Mouse (Mus musculus): ENCODE data around the gene Gm49383.
"Not testable (repeated sequence)": the region's sequence is repeated elsewhere in the genome, so short reads cannot be mapped to it uniquely, and the experiment has no call there.

Gene Gm49383

GRCm38 (mm10) chr12:69175975-69176374 is 20.9 kb downstream of the Gm49383 start:
- in situ Hi-C loops (cut with MboI; ENCODE audit: low pct_unique_long_range_greater_than_20kb in 1 of 2, low sequenced_read_pairs in 2 of 2, unreplicated experiment in 1 of 2) = no loop called here

- in situ Hi-C loops (cut with MboI; ENCODE audit: low pct_unique_long_range_greater_than_20kb in 1 of 2, low sequenced_read_pairs in 2 of 2, unreplicated experiment in 1 of 2) = no loop called here
Measured at GRCm38 (mm10) chr12:69171307-69171706, 25.6 kb downstream of the Gm49383 start.

- in situ Hi-C loops (cut with MboI; ENCODE audit: low pct_unique_long_range_greater_than_20kb in 1 of 2, low sequenced_read_pairs in 2 of 2, unreplicated experiment in 1 of 2) = no loop called here
Measured at GRCm38 (mm10) chr12:69168461-69169106, 28.3 kb downstream of the Gm49383 start, which contains the start of gene Lrr1. Gene Lrr1 (plus strand): TSS chr12:69168814.

- in situ Hi-C loops (cut with MboI; ENCODE audit: low pct_unique_long_range_greater_than_20kb in 1 of 2, low sequenced_read_pairs in 2 of 2, unreplicated experiment in 1 of 2) = no loop called here
Measured at GRCm38 (mm10) chr12:69167656-69168460, 29.0 kb downstream of the Gm49383 start.

- in situ Hi-C loops (cut with MboI; ENCODE audit: low pct_unique_long_range_greater_than_20kb in 1 of 2, low sequenced_read_pairs in 2 of 2, unreplicated experiment in 1 of 2) = not testable (repeated sequence)
Measured at GRCm38 (mm10) chr12:69166861-69167581, 29.9 kb downstream of the Gm49383 start.

- in situ Hi-C loops (cut with MboI; ENCODE audit: low pct_unique_long_range_greater_than_20kb in 1 of 2, low sequenced_read_pairs in 2 of 2, unreplicated experiment in 1 of 2) = no loop called here
Measured at GRCm38 (mm10) chr12:69164904-69165303, 32.0 kb downstream of the Gm49383 start.

GRCm38 (mm10) chr12:69163586-69163985 is 33.3 kb downstream of the Gm49383 start:
- in situ Hi-C loops (cut with MboI; ENCODE audit: low pct_unique_long_range_greater_than_20kb in 1 of 2, low sequenced_read_pairs in 2 of 2, unreplicated experiment in 1 of 2) = not testable (repeated sequence)

- in situ Hi-C loops (cut with MboI; ENCODE audit: low pct_unique_long_range_greater_than_20kb in 1 of 2, low sequenced_read_pairs in 2 of 2, unreplicated experiment in 1 of 2) = not testable (repeated sequence)
Measured at GRCm38 (mm10) chr12:69160677-69161076, 36.2 kb downstream of the Gm49383 start.

GRCm38 (mm10) chr12:69159578-69159940 is 37.3 kb downstream of the Gm49383 start:
- in situ Hi-C loops (cut with MboI; ENCODE audit: low pct_unique_long_range_greater_than_20kb in 1 of 2, low sequenced_read_pairs in 2 of 2, unreplicated experiment in 1 of 2) = no loop called here

- in situ Hi-C loops (cut with MboI; ENCODE audit: low pct_unique_long_range_greater_than_20kb in 1 of 2, low sequenced_read_pairs in 2 of 2, unreplicated experiment in 1 of 2) = not testable (repeated sequence)
Measured at GRCm38 (mm10) chr12:69158765-69159577, 37.9 kb downstream of the Gm49383 start, which contains the start of gene Rps29. Gene Rps29 (minus strand): TSS chr12:69159186.

- in situ Hi-C loops (cut with MboI; ENCODE audit: low pct_unique_long_range_greater_than_20kb in 1 of 2, low sequenced_read_pairs in 2 of 2, unreplicated experiment in 1 of 2) = no loop called here
Measured at GRCm38 (mm10) chr12:69158366-69158764, 38.5 kb downstream of the Gm49383 start.

GRCm38 (mm10) chr12:69157107-69157506 is 39.8 kb downstream of the Gm49383 start:
- in situ Hi-C loops (cut with MboI; ENCODE audit: low pct_unique_long_range_greater_than_20kb in 1 of 2, low sequenced_read_pairs in 2 of 2, unreplicated experiment in 1 of 2) = no loop called here

- in situ Hi-C loops (cut with MboI; ENCODE audit: low pct_unique_long_range_greater_than_20kb in 1 of 2, low sequenced_read_pairs in 2 of 2, unreplicated experiment in 1 of 2) = no loop called here
Measured at GRCm38 (mm10) chr12:69156436-69156835, 40.5 kb downstream of the Gm49383 start.

GRCm38 (mm10) chr12:69155923-69156322 is 41.0 kb downstream of the Gm49383 start:
- in situ Hi-C loops (cut with MboI; ENCODE audit: low pct_unique_long_range_greater_than_20kb in 1 of 2, low sequenced_read_pairs in 2 of 2, unreplicated experiment in 1 of 2) = no loop called here

GRCm38 (mm10) chr12:69150049-69150448 is 46.9 kb downstream of the Gm49383 start:
- in situ Hi-C loops (cut with MboI; ENCODE audit: low pct_unique_long_range_greater_than_20kb in 1 of 2, low sequenced_read_pairs in 2 of 2, unreplicated experiment in 1 of 2) = no loop called here

- in situ Hi-C loops (cut with MboI; ENCODE audit: low pct_unique_long_range_greater_than_20kb in 1 of 2, low sequenced_read_pairs in 2 of 2, unreplicated experiment in 1 of 2) = no loop called here
Measured at GRCm38 (mm10) chr12:69147166-69147735, 49.7 kb downstream of the Gm49383 start.

- in situ Hi-C loops (cut with MboI; ENCODE audit: low pct_unique_long_range_greater_than_20kb in 1 of 2, low sequenced_read_pairs in 2 of 2, unreplicated experiment in 1 of 2) = no loop called here
Measured at GRCm38 (mm10) chr12:69143460-69143859, 53.4 kb downstream of the Gm49383 start.

- in situ Hi-C loops (cut with MboI; ENCODE audit: low pct_unique_long_range_greater_than_20kb in 1 of 2, low sequenced_read_pairs in 2 of 2, unreplicated experiment in 1 of 2) = no loop called here
Measured at GRCm38 (mm10) chr12:69139841-69140240, 57.1 kb downstream of the Gm49383 start.

Measured in mouse embryonic stem cell (cell line).